Mouse (Mus musculus) mouse embryonic stem cell (cell line): ENCODE measurements around the gene Pspn.

ENCODE experiments used
- in situ Hi-C, 2 experiments: fragments of 300-500 bp; cut with MboI; formaldehyde crosslinking; loops; 1 replicate in 1 of 2; 3 replicates in 1 of 2; pipeline ENCODE4 v1.14.3; 2019 to 2020; ENCODE audit warnings: low sequenced_read_pairs in 2 of 2, low pct_unique_long_range_greater_than_20kb in 1 of 2, mixed read lengths in 1 of 2; ENCODE audit not compliant: unreplicated experiment in 1 of 2

Gene Pspn

GRCm38 (mm10) chr17:56999968-57000609, at the start of gene Pspn:
Gene Pspn, minus strand, starts transcription at chr17:57000018.
- in situ Hi-C loops: no loop called here

GRCm38 (mm10) chr17:57048816-57049215, 49.0 kb upstream of the Pspn start:
- in situ Hi-C loops: no loop called here

GRCm38 (mm10) chr17:57047406-57047805, 47.6 kb upstream of the Pspn start:
- in situ Hi-C loops: no loop called here

GRCm38 (mm10) chr17:57041554-57041953, 41.7 kb upstream of the Pspn start, which contains the start of gene Slc25a41:
Gene Slc25a41, minus strand, starts transcription at chr17:57041654.
- in situ Hi-C loops: no loop called here

GRCm38 (mm10) chr17:57038978-57039377, 39.2 kb upstream of the Pspn start:
- in situ Hi-C loops: no loop called here

- in situ Hi-C loops: no loop called here
Measured at GRCm38 (mm10) chr17:57032854-57033253, 33.0 kb upstream of the Pspn start.

GRCm38 (mm10) chr17:57031661-57032420, 32.0 kb upstream of the Pspn start:
- in situ Hi-C loops: no loop called here

GRCm38 (mm10) chr17:57030931-57031660, 31.3 kb upstream of the Pspn start, which contains the start of gene Khsrp:
Gene Khsrp, minus strand, starts transcription at chr17:57031522.
- in situ Hi-C loops: no loop called here

GRCm38 (mm10) chr17:57029691-57030090, 29.9 kb upstream of the Pspn start:
- in situ Hi-C loops: no loop called here

GRCm38 (mm10) chr17:57027471-57027870, 27.7 kb upstream of the Pspn start:
- in situ Hi-C loops: no loop called here

GRCm38 (mm10) chr17:57020960-57021359, 21.1 kb upstream of the Pspn start:
- in situ Hi-C loops: no loop called here

- in situ Hi-C loops: no loop called here
Measured at GRCm38 (mm10) chr17:57019693-57020092, 19.9 kb upstream of the Pspn start.

- in situ Hi-C loops: no loop called here
Measured at GRCm38 (mm10) chr17:57012245-57012795, 12.5 kb upstream of the Pspn start.

- in situ Hi-C loops: no loop called here
Measured at GRCm38 (mm10) chr17:57011236-57012141, 11.7 kb upstream of the Pspn start, which contains the start of the genes Gtf2f1 and Gm17949. Gene Gtf2f1, minus strand, starts transcription at chr17:57011288. Gene Gm17949, plus strand, starts transcription at chr17:57011469.

GRCm38 (mm10) chr17:57010911-57011235, 11.1 kb upstream of the Pspn start:
- in situ Hi-C loops: no loop called here

GRCm38 (mm10) chr17:57007137-57007905, 7.5 kb upstream of the Pspn start:
- in situ Hi-C loops: no loop called here

GRCm38 (mm10) chr17:57003994-57004393, 4.2 kb upstream of the Pspn start:
- in situ Hi-C loops: no loop called here
